Mouse (Mus musculus) left cerebral cortex, adult 2 months (tissue): ENCODE results near the gene Ninj2. TPM values are rescaled to one million over a fixed set of nuclear protein-coding genes. Genes with fewer than 3 reads are reported as not detected.

Experiments used
- DNase-seq, 2 experiments: peaks; one replicate each; pipeline ENCODE4 v3.0.0; 2021 to 2022; ENCODE audit warnings: low spot score in 2 of 2, mixed read lengths in 1 of 2; ENCODE audit errors: extremely low spot score in 1 of 2
- H3K27ac ChIP-seq: fragments of 200-600 bp; 2 replicates; pipeline ENCODE4 v1.8.1; 2022
- H3K4me3 ChIP-seq: fragments of 200-600 bp; 2 replicates; pipeline ENCODE4 v1.8.1; 2022
- CTCF ChIP-seq: fragments of 200-600 bp; IDR thresholded peaks from 2 replicates; pipeline ENCODE4 v1.8.1; 2022; ENCODE audit warnings: antibody characterized with exemption, mild to moderate bottlenecking, moderate library complexity
- intact Hi-C: fragments of 180-260 bp; cut with DNase I; formaldehyde crosslinking; loops from one replicate; pipeline ENCODE4 v1.15.1; 2025
- total RNA-seq, 2 experiments: library from RNA; stranded (reverse); gene quantifications; 2 replicates each; pipeline ENCODE4 v1.2.3; 2021

Gene Ninj2
- total RNA-seq, 2 experiments from 2014 or later = 0.56 to 1.3 TPM

DNA sequence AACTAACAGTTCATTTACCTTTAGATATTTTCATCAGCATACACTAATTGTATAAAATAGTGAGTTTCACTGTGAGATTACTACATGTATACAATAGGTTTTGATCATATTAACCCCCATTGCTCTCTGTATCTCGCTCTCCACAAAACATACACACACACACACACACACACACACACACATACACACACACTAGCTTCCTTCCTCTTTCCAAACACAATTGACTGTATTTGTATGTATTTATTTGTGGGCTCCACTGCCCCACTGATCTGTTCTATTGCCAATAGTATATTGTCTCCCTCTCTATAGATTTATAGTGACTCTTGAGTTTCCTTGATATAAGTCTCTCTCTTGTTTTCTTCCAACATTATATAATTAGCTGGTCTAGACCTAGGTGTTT is 2.4 kb downstream of the Ninj2 start:
- TF ChIP-seq CTCF = no peak
- no peak for DNase-seq
- no peak overlapping the region for H3K4me3 ChIP-seq
- intact Hi-C loops = no loop called here
- H3K27ac ChIP-seq = no peak overlapping the region

DNA sequence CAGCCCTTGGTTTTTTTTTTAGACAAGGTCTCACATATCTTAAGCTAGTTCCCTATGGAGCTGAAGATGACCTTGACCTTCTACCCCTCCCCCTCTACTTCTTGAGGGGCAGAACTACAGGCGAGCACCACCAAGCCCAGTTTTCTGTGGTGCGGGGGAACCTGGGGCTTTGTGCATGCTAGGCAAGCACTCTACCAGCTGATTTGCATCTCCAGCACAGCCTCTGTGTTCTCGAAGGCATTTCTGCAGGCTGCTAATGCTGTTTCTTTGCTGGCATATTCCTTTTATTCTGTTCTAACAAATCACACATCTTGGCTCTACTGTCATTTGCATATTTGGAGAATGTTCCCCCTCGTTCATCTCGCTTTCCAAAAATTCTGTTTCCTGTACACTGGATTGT is 6.2 kb downstream of the Ninj2 start:
- intact Hi-C loops = loop anchor here (1.0 kb wide), 1 partner anchor 51 kb away; no protein-coding TSS in a partner anchor
- no peak for DNase-seq
- Histone ChIP-seq H3K27ac (peak overlapping the region; percentile 50; the same call in 1 of the 2 replicates), H3K4me3 (no peak overlapping the region)
- no peak for TF ChIP-seq CTCF

DNA sequence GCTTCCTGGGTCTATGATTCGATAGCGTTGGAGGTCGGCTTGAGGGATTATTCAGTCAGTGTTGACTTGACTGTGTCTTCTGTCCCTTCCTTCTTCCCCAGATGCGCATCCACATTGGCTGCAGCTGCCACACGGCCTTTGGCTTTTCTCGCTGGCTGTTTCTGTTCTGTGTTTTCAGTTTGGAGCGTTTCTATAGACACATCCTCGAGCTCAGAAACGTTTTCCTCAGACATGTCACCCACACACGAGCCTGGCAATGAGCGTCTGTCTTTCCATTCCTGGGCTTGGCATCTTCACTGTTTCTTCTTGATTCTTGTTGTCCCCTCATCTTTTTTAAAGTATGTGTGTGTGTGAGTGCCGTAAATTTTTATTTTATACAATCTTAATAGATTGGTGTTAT is 8.1 kb downstream of the Ninj2 start:
- H3K4me3 ChIP-seq = no peak overlapping the region
- no peak for TF ChIP-seq CTCF
- intact Hi-C loops = no loop called here
- no peak for DNase-seq
- 0 out of 2 replicates have a peak overlapping the region, but pooled peaks have one; percentile 30 for H3K27ac ChIP-seq

DNA sequence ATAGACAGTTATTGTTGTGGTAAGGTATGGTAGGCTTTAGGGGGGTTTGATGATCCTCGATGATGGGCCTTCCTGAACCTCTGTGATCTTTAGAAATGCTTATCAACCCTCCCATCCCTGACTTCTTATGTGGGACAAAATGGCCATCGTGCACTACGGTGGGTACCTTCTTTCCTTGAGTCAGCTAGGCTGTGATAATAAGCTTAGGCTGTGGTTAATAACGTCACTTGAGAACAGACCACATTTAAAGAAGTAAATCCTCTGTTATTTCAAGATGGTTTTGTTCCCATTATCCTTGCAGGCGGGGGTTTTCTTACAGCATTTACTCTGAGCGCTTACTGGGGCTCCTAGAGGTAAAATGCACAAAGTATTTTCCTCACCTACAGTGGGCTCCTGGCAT is 8.8 kb downstream of the Ninj2 start:
- TF ChIP-seq CTCF = no peak
- intact Hi-C loops = no loop called here
- no peak for DNase-seq
- Histone ChIP-seq H3K4me3 (no peak overlapping the region), H3K27ac (no peak overlapping the region)

DNA sequence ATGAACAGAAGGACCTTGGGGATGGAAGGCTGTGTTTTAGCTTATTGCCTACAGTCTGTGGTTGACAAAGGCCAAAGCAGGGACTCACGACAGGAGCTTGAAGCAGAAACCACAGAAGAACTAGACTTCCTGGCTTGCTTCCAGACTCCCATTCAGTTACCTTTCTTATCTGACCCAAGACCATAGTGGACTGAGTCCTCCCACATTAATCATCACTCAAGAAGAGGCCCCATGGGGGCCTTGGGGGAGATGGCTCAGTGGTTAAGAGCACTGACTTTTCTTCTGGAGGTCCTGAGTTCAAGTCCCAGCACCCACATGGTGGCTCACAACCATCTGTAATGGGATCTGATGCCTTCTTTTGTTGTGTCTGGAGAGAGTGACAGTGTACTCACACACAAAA is 10.0 kb downstream of the Ninj2 start:
- no peak for DNase-seq
- Histone ChIP-seq H3K27ac (no peak overlapping the region), H3K4me3 (no peak overlapping the region)
- TF ChIP-seq CTCF = no peak
- intact Hi-C loops = no loop called here

DNA sequence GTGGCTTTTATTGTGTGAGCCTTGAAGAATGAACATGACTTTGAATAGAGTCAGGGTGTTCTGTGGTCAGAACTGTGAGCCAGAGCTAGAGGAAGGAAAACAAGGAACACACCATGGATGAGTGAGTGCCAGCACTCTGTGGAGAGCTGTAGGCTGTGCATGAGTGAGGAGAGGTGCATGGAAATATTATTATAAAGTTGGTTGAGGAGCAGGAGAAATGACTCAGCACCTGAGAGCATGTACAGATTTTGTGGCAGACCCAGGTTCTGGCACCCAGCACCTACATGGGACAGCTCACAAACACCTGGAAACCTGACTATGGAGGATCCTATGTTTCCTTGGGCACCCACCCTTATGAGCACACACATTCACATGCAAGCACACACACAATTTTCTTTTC is 11.9 kb downstream of the Ninj2 start:
- TF ChIP-seq CTCF = no peak
- DNase-seq = no peak
- Histone ChIP-seq H3K4me3 (no peak overlapping the region), H3K27ac (no peak overlapping the region)
- intact Hi-C loops = no loop called here

DNA sequence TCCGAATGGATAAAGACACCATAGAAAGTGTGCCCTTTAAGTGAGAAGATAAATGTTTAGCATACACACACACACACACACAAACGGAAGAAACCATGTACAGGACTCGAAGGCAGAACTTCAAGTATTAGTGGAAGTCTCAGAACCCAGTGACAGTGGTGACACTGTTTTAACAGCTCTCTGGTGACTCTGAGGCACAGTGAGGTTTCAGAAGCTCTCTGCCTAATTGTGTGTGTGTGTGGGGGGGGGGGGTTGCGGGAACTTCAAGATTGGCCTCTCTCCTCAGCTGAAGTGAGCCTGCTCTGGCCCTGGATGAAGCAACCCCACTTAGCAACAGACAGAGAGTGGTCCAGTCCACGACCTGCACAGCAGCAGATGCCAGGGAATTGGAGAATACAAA is 14.4 kb downstream of the Ninj2 start:
- TF ChIP-seq CTCF = no peak
- no peak overlapping the region for H3K4me3 ChIP-seq
- H3K27ac ChIP-seq = no peak overlapping the region
- DNase-seq = no peak
- intact Hi-C loops = no loop called here

DNA sequence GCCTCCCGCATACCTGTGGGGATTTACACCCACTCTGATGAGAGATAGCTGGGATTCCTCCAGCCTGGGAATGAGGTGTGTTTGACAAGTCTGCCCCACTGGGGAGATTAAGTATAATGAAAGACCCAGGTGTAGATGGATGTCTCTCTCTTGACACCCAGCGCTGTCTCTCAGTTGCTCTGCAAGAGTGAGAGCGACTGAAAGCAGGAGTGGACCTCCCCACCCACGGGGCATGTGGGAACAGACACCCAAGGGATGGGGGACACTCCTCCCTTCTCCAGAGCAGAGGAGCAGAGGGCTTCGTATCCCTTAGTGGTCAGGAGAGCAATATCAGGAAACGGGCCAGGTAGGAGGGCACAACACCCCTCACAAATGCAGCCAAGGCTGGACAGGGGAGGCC is 14.9 kb downstream of the Ninj2 start:
- DNase-seq = no peak
- Histone ChIP-seq H3K4me3 (no peak overlapping the region), H3K27ac (no peak overlapping the region)
- intact Hi-C loops = loop anchor here (2.0 kb wide), 3 partner anchors 51 to 69 kb away; partner anchors contain the start of gene Wnk1
- TF ChIP-seq CTCF = no peak

DNA sequence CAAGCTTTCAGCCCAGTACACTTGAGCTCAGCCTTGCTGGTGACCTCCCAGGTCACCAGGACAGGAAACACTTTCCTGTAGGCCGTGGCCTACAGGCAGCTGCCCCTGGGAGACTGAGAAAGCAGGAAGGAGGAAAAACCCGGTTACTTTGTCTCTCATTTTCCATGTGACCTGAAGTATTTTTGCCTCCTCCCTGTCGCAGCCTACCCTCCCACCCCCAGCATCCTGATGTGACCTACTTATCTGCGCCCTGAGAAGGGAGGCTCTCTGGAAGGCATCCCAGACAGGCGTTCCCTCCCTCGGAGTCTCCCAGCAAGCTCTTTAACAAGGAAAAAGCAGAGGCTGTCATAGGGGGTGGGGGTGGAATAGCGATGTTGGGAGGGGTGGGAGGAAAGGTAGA is 16.0 kb downstream of the Ninj2 start:
- TF ChIP-seq CTCF = no peak
- H3K27ac ChIP-seq = peak overlapping the region; percentile 85
- intact Hi-C loops = loop anchor here (2.0 kb wide), 3 partner anchors 50 to 70 kb away; partner anchors contain the start of gene Wnk1
- DNase-seq = peak; percentile 74 to 79
- H3K4me3 ChIP-seq = no peak overlapping the region

DNA sequence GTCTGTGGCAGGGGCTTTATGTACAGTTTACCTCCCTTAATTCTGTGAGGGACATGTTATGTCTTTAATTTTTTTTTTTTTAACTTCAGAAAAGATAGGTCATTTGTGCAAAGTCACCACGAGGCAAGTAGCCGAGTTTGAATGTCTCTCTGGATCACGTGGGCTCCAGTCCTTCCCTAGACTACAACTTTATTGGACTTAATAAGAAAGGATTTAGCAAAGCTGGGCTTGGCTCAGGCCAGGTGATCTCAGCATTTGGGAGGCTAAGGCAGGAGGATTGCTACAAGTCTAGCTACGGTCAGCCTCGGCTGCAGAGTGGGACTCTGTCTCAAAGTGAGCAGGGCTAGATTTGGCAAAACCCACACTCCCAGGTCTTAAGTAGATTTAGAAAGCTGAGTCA is 16.8 kb downstream of the Ninj2 start:
- intact Hi-C loops = loop anchor here (2.0 to 5.0 kb wide), 4 partner anchors 49 to 82 kb away; partner anchors contain the start of gene Wnk1

DNA sequence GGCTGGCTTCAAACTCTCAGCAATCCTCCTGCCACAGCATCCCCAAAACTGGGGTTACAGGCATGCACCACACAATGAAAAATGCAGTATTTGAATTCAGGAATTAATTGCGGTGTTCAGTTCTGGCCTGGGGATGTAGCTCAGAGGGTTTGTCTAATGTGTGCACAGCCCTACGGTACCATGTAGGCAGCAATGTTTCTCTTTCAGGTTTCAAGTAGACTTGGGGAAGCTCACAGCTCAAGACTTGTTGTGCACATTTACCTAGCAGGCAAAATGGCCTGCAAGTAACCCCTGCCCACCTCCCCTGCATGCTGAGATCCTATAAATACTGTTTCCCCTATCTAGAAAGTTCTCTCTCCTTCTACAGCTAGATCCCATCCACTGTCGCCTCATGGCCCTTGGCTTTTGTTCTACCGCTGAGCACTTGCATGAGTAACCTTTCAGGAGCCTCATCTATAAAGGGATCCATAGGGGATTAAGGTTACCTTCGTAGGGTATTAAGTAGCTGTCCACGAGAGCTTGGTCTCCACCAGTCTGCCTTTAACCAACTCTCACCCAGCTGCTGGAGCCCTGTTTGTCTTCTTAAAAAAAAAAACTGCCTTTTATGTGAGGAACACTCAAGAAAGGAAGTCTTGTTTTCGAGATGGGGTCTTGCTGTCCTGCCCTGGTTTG is 17.7 kb downstream of the Ninj2 start:
- Histone ChIP-seq H3K4me3 (no peak overlapping the region), H3K27ac (no peak overlapping the region)
- intact Hi-C loops = loop anchor here (5.0 kb wide), 1 partner anchor 81 kb away; no protein-coding TSS in a partner anchor
- no peak for DNase-seq
- TF ChIP-seq CTCF = no peak

More for the DNA sequence above, 16.8 kb downstream of the Ninj2 start:
- Histone ChIP-seq H3K27ac (peak overlapping the region; percentile 75), H3K4me3 (no peak overlapping the region)
- TF ChIP-seq CTCF = no peak
- DNase-seq = no peak

DNA sequence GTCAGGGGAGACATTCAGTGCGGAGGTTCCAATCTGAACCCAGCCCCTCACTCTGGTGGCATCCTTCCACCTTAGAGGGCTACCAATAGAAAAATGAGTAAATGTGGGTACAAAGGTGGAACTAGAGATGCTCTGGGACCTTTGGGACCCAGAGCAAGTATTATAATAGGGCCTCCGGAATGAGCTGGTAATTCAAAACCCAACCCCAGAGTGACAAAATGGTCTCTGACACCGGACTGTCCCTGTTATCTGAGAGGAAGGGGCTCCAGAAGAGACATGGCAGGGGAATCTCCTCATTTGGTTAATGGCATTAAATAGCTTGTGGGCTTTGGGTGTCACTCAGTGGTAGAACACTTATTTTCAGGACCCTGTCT is 18.2 kb downstream of the Ninj2 start:
- no peak for DNase-seq
- intact Hi-C loops = loop anchor here (5.0 kb wide), 1 partner anchor 81 kb away; no protein-coding TSS in a partner anchor
- Histone ChIP-seq H3K27ac (no peak overlapping the region), H3K4me3 (no peak overlapping the region)
- no peak for TF ChIP-seq CTCF
